Mouse (Mus musculus) brain, adult 2 months (tissue): Measurements from ENCODE around the gene Trappc1.
A peak's percentile ranks its signal among the peaks of the same experiment; 100 is the strongest.
"Not testable (repeated sequence)": the region's sequence is repeated elsewhere in the genome, so short reads cannot be mapped to it uniquely, and the experiment has no call there.

Experiments used
- DNase-seq: peaks from one replicate; pipeline ENCODE4 v3.0.0; 2011; ENCODE audit warnings: low read depth, low spot score

Gene Trappc1

DNA sequence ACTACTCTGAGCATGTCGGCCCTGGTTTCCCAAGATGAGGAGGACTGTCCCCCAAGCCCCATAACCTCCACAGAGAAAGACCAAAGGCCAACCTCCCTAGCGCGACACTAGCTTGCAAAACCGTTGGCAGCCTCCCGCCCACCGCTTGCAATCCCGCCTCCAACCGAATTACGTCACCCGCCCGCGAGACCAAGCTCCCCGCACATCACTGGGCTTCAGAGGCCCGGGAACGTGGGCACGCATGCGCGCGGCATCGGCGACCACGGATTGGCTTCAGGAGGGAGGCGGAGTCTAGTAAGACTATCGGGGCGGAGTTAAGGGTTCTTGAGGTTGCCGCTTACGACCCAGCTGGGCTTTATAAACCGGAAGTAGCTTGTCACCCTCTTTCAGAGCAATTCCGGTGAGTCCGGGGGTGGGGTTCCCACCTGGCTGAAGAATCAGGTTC lies at the start of gene Trappc1, which contains the start of gene Cntrob:
Gene Trappc1, plus strand, starts transcription at position 314 of the 445 bp plus-strand sequence.
Gene Cntrob, minus strand, starts transcription at position 109 of the 445 bp plus-strand sequence.
- peak; percentile 100 for DNase-seq

DNA sequence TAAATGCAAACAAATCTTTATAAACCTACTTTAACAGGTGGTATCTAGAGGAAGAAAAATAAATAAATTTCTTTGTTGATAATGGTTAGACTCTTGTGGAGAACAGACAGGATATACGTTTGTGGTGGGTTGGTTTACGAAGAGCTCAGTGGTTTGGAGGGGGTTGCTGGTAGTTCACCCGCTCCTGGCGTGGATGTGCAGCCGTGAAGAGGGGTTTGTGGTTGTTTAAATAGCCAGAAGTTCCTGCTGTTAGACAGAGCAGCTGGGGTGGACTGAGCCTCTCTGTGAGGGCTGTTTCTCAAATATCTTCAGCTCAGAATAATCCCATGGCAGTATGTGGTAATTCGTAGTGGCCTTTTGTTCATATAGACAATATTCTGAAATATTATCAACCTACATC lies 48.1 kb upstream of the Trappc1 start:
- no peak for DNase-seq

DNA sequence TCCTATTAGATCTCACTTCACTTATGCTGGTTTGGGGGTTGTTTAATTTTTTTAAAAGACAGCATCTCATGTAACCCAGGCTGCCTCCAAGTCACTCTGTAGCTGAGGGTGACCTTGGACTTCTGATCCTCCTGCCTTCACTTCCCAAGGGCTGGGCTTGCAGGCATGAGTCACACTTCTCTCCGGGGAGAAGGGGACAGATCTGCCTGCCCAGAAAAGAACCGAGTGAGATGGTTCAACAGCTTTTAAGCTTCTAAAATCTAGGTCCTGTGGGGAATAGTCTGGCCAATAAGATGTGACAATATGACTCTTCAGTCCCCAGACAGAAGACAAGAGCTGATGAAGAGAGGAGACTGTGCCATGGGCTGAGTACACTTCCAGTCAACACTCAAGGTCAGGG lies 47.7 kb upstream of the Trappc1 start:
- DNase-seq, result peak; percentile 60

DNA sequence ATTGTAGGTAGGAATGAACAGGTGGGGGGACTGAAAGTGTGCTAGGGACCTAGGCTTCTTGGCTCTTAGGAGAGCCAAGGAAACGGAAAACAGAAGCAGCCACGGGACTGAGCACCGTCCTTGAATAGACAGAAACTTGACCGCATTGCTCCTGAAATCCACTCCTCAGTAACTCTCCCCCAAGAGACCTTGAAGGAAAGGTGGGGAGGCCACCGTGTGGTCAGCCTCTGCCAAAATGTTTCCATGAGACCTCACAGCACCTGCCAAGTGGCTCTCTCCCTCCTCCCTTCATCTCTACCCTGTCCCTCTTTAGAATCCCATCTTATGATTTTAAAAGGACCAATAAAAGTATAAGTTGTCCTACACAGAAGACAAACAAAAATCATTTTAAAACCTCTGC lies 46.5 kb upstream of the Trappc1 start:
- no peak for DNase-seq

DNA sequence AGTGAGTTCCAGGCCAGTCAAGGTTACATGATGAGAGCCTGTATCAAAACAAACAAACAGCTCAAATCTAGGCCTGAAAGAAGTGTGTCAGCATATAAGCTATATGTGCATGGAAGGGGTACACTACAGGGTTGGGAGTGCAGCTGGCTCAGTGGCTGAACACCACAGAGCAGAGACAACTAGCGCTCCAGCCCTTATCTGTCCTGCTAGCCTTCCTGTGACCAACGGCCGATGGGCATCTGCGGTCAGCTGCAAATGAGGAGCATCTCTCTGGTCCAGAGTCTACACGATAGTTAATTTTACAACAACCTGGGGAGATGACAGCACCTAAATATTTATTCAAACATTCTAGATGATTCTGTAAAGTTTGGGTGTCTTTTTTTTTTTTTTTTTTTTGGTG lies 32.7 kb upstream of the Trappc1 start:
- DNase-seq, result no peak

DNA sequence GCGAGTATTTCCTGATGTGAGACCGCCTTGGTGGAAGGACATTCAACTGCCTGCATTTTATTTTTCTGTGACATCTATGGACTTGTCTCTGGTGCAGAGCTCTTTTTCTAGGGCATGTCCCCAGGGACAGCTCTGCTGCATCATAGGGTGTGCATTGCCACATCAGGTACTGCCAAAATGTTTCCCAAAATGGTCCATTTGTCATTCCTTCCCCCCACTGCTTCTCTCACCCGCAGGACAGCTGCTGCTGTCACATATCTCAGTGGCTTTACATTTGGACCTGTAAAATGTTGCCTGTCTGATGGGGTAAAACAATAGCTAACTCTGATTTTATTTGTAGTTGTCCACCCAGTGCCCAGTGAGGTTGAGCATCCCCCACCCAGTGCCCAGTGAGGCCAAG lies 28.5 kb upstream of the Trappc1 start:
- peak; percentile 69 for DNase-seq

DNA sequence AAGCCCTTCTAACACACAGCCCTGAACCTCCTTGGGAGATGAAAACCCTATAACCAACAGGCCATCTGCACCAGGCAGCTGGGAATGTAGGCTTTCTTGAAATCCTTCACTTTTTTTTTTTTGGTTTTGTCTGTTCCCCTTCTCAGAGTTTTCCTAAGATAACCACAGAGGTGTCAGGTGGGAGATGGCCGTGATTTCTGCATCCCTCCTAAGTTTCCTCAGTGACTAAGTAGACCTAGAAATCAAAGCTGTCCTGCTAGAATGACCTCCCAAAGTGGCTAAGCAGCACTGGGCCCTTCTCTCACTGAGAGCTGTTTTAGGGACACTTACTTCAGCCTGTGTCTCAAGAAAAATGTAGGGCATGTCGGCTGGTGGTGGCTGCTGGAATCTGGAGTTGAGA lies 26.0 kb upstream of the Trappc1 start:
- DNase-seq, result peak; percentile 62

DNA sequence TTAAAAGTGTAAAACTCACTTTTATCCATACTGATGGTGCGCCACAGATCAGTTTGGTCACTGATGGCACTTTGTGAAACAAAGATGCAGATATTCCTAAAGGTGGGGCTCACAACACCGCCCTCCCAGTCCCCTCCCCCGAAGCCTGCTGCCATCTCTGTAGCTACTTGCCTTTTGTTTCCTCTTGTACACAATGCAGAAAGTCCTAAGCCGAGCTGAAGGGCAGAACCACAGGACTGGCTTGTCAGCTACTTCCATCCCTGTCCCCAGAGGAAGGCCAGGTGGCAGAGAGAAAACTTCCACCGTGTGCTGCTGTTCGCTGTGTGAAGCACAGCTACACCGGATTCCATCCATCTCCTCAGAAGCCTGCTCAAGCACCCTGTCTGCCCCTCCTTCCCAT lies 25.5 kb upstream of the Trappc1 start:
- DNase-seq, result no peak

DNA sequence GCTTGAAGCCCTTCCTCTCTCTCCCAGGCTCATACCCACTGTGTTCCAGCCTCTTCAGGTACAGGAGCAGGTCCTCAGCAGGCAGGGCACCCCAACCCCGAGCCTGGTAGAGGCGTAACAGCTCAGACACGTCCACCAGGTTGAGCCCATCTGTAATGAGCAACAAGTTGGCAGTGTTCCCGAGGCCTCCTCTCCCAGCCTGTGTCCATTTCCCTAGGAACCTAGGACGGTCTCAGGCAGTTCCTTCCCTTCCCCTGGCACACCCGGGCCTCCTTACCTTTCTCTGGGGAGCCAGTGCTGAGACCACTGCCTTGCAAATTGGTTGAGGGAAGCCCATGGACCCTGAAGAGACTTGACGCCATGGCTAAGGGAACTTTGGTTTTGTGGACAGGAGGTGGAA lies 21.0 kb upstream of the Trappc1 start:
- DNase-seq, result no peak

DNA sequence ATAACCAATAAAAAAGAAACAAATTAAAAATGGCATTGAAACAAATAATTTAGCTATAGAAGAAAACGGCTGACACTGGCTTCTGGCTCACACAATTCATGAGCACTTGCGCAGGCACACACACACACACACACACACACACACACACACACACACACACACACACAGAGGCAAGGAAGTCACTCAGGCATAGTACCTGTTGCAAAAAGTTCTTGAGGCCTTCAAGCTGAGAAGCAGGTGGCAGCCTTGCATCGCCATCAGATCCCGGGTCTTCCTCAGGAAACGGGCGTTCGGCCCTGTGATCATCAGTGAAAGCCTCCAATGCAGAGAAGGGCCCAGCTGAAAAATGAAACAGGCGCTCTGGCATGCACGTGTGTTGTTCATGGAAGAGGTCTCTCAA lies 18.5 kb upstream of the Trappc1 start:
- no peak for DNase-seq

DNA sequence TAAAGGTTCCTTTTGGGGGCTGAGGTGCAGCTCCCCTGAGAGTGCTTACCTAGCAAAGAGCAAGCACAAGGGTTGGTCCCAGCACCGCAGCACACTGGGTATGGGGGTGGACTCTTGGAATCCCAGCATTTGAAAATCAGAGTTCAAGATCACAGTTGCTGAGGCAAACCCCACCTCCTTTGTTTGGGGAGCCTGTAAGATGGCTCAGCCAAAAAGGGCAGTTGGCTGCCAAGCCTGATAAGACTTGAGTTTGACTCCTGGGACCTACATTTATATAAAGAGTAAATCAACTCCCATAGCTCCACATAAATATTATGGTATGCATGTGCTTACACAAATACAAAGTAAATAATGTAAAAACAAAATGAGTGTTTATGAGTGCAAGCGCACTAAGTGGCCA lies 17.7 kb upstream of the Trappc1 start:
- no peak for DNase-seq

DNA sequence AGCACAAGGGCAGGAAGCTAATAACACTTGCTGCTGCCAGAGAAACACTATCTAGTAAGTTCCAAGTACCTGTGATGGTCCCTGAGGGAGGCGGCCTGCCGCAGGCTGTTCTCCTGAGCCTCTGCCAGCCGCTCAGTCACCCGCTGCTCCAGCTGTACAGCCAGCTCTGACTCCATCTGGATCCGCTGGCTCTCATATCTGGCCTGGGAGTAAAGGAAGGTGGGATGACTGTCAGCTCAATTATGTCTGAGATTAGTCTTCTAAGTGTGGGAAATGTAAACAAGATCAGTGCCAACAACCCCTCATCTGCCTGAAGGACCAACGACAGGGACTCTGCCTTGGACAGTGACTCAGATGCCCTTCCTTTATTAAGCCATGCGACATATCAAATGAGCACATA lies 12.5 kb upstream of the Trappc1 start:
- DNase-seq, result peak; percentile 24

DNA sequence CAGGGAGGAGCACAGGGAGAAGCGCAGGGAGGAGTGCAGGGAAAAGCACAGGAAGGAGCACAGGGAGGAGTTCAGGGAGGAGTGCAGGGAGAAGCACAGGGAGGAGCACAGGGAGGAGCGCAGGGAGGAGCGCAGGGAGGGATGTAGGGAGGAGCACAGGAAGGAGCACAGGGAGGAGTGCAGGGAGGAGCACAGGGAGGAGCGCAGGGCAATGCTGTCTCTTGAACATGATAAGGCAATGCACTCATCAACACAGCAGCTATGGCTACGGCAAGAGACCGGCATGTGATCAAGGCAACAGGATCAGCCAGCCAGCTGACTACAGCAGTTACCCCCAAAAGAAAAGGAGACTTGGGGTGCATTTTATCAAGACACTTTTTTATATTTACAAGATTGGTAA lies 7.4 kb upstream of the Trappc1 start:
- no peak for DNase-seq

DNA sequence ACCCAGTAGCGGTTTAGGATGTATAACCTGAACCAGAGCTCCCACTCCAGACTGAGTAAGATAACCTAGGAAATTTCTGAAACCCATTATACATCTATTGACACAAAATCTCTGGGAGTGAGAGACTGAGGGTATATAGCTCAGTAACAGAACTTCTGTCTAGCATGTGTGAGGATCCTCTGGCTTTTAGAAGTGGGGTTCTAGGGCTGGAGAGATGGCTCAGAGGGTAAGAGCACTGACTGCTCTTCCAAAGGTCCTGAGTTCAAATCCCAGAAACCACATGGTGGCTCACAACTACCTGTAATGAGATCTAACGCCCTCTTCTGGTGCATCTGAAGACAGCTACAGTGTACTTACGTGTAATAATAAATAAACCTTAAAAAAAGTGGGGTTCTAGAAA lies 5.8 kb upstream of the Trappc1 start:
- DNase-seq, result not testable (repeated sequence)

DNA sequence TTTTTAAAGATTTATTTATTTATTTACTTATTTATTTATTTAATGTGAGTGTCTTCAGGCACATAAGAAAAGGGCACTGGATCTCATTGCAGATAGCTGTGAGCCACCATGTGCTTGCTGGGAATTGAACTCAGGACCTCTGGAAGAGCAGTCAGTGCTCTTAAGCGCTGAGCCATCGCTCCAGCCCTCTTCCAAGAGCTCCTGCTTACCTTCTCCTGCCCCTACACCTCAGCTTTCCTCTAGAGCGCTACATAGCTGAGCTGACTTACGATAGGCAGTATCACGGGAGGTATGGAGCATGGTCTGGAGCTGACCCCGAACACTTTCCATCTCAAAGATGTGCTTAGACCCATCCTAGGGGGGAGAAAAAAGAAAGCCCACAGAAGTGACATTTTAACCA lies 2.2 kb upstream of the Trappc1 start:
- no peak for DNase-seq

DNA sequence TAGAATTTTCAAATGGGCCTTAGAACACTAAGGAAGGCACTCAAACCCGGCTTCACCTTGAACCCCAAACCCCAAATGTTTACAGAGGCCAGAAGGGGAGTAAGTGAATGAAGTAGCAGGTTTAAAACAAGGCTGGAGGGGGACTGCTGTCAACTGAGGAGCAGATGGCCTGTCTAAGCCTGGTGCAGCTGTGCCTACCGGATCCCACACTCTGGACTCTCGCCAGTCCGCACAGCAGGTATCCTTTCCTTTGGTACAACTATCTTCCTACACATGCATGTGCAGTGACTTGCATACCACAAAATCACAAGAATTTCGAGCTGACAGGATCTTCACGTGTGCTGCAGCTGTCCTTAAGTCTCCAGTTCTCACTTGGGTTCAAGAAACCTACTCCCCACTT lies 1.8 kb upstream of the Trappc1 start:
- peak; percentile 74 for DNase-seq

DNA sequence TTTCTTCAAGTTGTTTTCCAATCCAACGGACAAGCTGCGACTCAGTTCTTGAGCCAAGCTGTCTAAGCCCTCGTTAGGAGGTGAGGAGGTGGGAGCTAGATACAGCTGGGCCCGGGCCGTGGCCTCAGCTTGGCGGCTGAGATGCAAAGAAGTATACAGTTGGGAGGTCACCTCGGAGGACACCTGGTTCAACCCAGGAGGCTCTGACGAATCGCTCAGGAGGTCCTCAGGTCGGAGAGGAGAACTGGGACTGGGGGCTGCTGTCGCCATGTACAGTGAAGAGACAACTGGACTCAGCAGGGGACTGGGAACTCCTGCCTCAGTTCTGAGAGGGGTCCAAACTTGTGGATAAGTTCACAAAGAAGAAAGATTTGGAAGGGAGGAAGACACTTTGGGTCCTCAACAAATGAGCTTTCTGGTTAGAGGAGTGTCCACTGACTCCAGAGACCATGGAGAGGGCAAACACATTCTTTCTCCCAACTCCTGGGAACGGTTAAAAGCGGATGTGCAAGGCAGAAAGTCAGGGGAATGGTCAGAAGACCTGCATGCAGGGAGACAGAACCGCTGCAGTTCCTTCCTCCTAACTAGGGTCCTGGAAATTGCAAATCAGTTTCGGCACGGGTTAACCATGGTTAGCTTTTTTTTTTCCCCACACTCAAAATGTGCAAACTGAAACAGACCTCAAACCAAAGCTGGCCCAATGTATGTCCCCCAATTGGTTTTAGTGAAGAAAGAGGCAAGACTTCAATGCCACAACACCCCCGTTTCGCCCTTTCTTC lies 898 bp upstream of the Trappc1 start:
- no peak for DNase-seq

DNA sequence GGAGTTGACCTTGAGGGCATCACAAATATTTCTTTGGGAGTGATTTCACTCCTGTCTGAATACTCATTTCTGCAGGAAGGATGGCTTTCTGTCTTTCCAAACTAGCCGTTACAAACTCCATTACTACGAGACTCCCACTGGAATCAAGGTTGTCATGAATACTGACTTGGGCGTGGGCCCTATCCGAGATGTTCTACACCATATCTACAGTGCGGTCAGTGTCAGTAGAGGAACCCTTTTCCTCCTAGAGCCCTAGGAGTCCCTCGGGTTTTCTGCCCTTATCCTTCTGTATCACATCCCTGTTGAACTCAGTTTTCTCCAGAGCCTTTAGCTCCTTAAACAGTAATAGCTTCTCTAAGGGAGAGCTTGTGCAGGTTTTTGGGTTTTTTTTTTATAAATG lies 969 bp downstream of the Trappc1 start:
- no peak for DNase-seq

DNA sequence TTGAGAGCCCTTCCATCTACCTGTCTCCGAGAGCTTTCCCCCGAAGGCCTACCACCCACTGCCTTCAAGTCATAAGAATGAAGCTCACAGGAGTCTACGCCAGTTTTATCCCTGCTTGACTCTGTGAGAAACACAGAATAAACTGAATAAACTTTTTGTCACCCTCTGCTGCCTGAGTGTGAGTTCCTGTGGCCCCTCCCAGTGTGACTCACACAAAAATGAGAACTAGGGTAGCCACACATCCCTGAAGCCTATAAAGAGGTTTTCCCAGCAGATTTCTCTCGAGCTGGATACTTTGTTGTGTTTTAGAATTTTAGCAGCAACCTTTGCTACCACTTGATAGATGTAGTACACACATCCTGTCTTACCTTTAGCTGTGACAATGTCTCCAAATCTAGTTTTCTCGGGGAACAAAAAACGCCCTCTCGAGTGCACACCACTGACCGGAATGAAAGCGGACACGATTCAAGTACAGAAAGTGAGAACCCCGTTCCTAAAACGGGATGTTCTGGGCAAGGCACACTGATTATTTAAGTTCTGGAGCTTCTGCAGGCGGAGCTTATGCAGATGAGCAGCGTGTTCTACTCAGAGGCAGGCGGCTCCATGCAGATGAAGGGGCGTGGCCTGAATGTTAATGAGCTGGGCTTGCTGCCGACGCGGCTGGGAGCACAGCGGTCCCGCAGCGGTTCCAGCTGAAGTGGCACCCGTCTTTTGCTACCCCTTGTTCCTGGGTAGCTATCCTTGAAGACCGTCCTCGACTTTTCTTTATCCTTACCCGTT lies 2.0 kb downstream of the Trappc1 start, which contains the start of gene Kcnab3:
Gene Kcnab3, plus strand, starts transcription at position 631 of the 780 bp plus-strand sequence.
- DNase-seq, result peak; percentile 96

DNA sequence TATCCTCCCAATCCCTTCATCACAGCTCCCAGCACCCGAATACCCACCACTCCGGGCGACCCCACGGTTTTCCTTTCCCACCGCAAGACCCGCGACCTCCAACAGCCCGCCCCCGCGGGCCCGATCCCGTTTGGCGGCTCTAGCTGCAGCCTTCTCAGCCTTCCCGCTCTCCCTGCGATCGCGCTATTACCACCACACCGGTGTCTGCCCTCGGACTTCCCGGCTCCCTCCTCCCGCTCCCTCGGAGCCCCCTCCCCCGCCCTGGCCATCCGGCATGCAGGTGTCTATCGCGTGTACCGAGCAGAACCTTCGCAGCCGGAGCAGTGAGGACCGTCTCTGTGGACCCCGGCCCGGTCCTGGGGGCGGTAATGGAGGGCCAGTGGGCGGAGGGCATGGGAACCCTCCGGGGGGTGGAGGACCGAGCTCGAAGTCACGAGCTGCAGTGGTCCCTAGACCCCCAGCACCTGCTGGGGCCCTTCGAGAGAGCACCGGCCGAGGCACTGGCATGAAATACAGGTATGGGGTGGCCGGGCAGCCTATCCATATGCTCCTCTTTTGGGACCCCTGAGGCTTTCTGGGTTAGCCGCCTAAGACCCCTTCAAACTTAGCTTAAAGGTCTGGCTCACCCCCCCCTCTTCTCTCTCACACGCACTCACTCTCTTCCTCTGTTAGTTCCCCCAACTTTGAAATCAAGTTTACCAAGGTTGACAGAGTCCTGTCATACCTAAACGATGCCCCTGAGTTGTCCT lies 2.8 kb downstream of the Trappc1 start:
- DNase-seq, result no peak

DNA sequence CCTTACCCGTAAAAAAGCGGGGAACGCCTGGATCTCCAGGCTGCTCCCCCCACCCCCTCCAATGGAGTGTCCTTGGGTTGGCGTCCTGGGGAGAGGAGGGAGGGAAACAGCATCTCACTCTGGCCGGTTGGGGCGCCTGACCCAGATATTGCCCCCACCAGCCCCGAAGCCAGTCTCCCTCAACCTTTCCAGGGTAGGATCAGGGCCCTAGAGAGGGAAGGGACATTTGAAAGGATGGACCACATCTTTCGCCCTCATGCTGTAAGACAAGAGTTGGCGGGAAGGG lies 3.3 kb downstream of the Trappc1 start:
- DNase-seq, result no peak

DNA sequence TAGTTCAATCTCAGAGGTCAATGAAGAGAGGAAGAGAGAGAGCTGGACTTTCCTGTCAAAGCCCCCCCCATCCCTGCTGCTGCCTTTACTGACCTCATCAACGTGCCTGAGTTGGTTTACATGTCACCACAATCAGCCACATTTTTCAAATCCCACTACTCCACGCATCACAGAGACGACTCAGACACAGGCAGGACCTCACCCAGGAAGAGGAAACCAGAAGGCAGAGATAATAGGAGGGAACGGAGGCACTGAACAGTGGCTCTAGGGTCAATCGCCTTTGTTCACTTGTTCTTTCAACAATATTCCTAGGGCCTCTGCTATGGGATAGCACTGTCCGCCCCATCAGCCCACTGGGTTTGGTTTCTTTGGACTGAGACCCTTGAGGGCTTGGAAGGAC lies 3.9 kb downstream of the Trappc1 start:
- DNase-seq, result no peak
